30 mouse cellular contexts compared by ENCODE assay signal in the genomic region with DNA sequence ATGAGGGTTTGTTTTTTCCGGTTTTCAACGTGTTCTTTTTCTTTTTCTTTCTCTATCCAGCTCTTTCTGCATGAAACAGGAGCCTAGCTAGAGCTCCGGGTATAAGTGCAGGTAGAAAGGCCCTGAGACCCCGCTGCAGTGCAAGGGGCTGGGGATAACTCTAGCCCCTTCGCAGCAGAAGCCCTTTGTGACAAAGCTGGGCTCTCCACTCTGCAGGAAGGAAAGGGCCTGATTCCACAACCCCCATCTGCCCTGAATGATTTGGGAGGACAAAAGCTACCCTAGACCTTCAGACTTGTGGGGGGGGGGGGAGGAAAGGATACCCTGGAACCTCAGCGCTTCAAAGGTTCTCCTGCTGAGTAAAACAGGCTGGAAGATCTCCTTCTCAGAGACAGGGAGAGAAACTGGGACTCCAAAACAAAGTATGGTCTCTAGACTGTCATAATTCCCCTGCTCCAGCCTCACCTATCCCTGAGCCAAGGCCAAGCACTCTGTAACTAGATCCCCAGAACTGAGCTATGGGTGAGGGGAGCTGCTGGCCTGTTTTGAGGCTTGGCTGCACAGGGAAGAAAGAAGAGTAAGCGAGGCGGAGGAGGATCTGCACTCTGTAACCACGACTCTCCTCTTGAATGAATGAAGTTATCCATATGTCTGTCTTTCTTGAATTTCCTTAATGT. TPM values are rescaled to one million over a fixed set of nuclear protein-coding genes. Genes with fewer than 3 reads are reported as not detected.
DNase-seq lines count a peak whose midpoint lies in the region; ATAC-seq and TF ChIP-seq lines count a peak whose summit lies in the region.
"Had no signal": no experiment of that assay in that cellular context is flagged by ENCODE, and none has a peak within 500 bp of the region (broad histone marks: within the 10 kb centered on the region; RNA-seq: fewer than 3 reads in every experiment).

No protein-coding gene starts in this region.

- peaks cover 60% of the 10 kb centered on the region for H3K27me3 ChIP-seq in kidney, embryonic 16.5 days (ENCODE audit: insufficient read depth, low read length)
- H3K27me3 ChIP-seq in limb, embryonic 10.5 days (ENCODE audit: low read depth, poor library complexity, severe bottlenecking), result peaks cover 100% of the 10 kb centered on the region
- H3K27me3 ChIP-seq in limb, embryonic 14.5 days (ENCODE audit: control insufficient read depth, insufficient read depth, low read length), result peaks cover 30% of the 10 kb centered on the region; the same call in 1 of the 2 replicates

- TF ChIP-seq POLR2A in limb, embryonic 14.5 days (IDR thresholded peaks at IDR 0.05; ENCODE audit: borderline replicate concordance, extremely low read depth, insufficient read depth, insufficient read length), result no peak

- peaks cover 56% of the 10 kb centered on the region for H3K4me1 ChIP-seq in kidney, embryonic 16.5 days (ENCODE audit: insufficient read depth, low read length)
- H3K4me1 ChIP-seq in limb, embryonic 10.5 days, result peaks cover 99% of the 10 kb centered on the region
- H3K4me1 ChIP-seq in limb, embryonic 14.5 days (ENCODE audit: control insufficient read depth, insufficient read depth, low read length), result peaks cover 17% of the 10 kb centered on the region

- H3K27ac ChIP-seq in kidney, embryonic 16.5 days (ENCODE audit: low read length), result peak overlapping the region; percentile 63
- H3K27ac ChIP-seq in limb, embryonic 10.5 days, result peak overlapping the region; percentile 90
- H3K27ac ChIP-seq in limb, embryonic 14.5 days (replicated peaks; ENCODE audit: low read depth, low read length), result peak overlapping the region; percentile 97
- H3K27ac ChIP-seq: hindbrain, embryonic 15.5 days; liver, embryonic 13.5 days; midbrain, embryonic 13.5 days; stomach, embryonic 15.5 days had no signal

- peak; percentile 35 for ATAC-seq in kidney, embryonic 16.5 days (ENCODE audit: low FRiP score, low TSS enrichment)
- ATAC-seq in limb, embryonic 14.5 days (ENCODE audit: low FRiP score, low read depth), result no peak
- ATAC-seq: forebrain, embryonic 14.5 days; intestine, embryonic 16.5 days; midbrain, embryonic 13.5 days had no signal

- H3K36me3 ChIP-seq in kidney, embryonic 16.5 days (ENCODE audit: insufficient read depth, low read length), result no peaks in the 10 kb centered on the region
- no peaks in the 10 kb centered on the region for H3K36me3 ChIP-seq in limb, embryonic 10.5 days
- no peaks in the 10 kb centered on the region for H3K36me3 ChIP-seq in limb, embryonic 14.5 days (ENCODE audit: control insufficient read depth, insufficient read depth, low read length)
- H3K36me3 ChIP-seq: hindbrain, embryonic 15.5 days; liver, embryonic 13.5 days; midbrain, embryonic 13.5 days; stomach, embryonic 15.5 days had no signal

- WGBS in kidney, embryonic 16.5 days, result 29% methylated on average over 9 of the region's 9 CpGs
- 5% methylated on average over 9 of the region's 9 CpGs for WGBS in limb, embryonic 10.5 days
- 16% methylated on average over 9 of the region's 9 CpGs for WGBS in limb, embryonic 14.5 days

- peak; percentile 74 for DNase-seq in heart, adult 11 months
- DNase-seq in heart, adult 8-10 months (ENCODE audit: low spot score), result no peak
- DNase-seq in kidney, adult 9 months, result no peak
- DNase-seq in limb, embryonic 10.5 days (ENCODE audit: low spot score), result peak; percentile 58
- no peak for DNase-seq in limb, embryonic 14.5 days (ENCODE audit: low spot score)
- DNase-seq in layer of hippocampus, postnatal 10 days (ENCODE audit: low spot score in 2 of 2), result no peak
- DNase-seq: adrenal gland, postnatal 25 days; cerebellum, adult 8-10 months; gastrocnemius, postnatal 14 days; heart, adult 18-20 months; kidney, postnatal 36 days; liver, embryonic 13.5 days; lung, adult 2 months; lung, postnatal 14 days; thymus, postnatal 36 days had no signal

- peak overlapping the region; percentile 52; the same call in 1 of the 2 replicates for H3K9ac ChIP-seq in kidney, embryonic 16.5 days (replicated peaks; ENCODE audit: low read length)
- peak overlapping the region; percentile 99 for H3K9ac ChIP-seq in limb, embryonic 14.5 days (ENCODE audit: low read depth, low read length, severe bottlenecking)
- H3K9ac ChIP-seq: hindbrain, embryonic 15.5 days; liver, embryonic 13.5 days; midbrain, embryonic 13.5 days; stomach, embryonic 15.5 days had no signal

- H3K9me3 ChIP-seq in kidney, embryonic 16.5 days (ENCODE audit: low read length), result no peaks in the 10 kb centered on the region
- no peaks in the 10 kb centered on the region for H3K9me3 ChIP-seq in limb, embryonic 10.5 days (replicated peaks)
- H3K9me3 ChIP-seq in limb, embryonic 14.5 days (ENCODE audit: control insufficient read depth, low read length), result no peaks in the 10 kb centered on the region
- H3K9me3 ChIP-seq: hindbrain, embryonic 15.5 days; liver, embryonic 13.5 days; midbrain, embryonic 13.5 days; stomach, embryonic 15.5 days had no signal

- H3K4me3 ChIP-seq in kidney, embryonic 16.5 days (ENCODE audit: low read length), result peak overlapping the region; percentile 28; the same call in 1 of the 2 replicates
- H3K4me3 ChIP-seq in limb, embryonic 10.5 days, result peak overlapping the region; percentile 80
- peak overlapping the region; percentile 74 for H3K4me3 ChIP-seq in limb, embryonic 14.5 days (replicated peaks; ENCODE audit: low read length)
- H3K4me3 ChIP-seq: hindbrain, embryonic 15.5 days; liver, embryonic 13.5 days; midbrain, embryonic 13.5 days; stomach, embryonic 15.5 days had no signal

- H3K4me2 ChIP-seq in kidney, embryonic 16.5 days (replicated peaks; ENCODE audit: low read depth, low read length), result peak overlapping the region; percentile 51
- H3K4me2 ChIP-seq in limb, embryonic 14.5 days (replicated peaks; ENCODE audit: low read depth, low read length, severe bottlenecking), result peak overlapping the region; percentile 96
- H3K4me2 ChIP-seq: hindbrain, embryonic 15.5 days; liver, embryonic 13.5 days; midbrain, embryonic 13.5 days; stomach, embryonic 15.5 days had no signal

RNA-seq across cellular contexts. Expression of gene Hoxd12, which starts 1.7 kb away (rescaled TPM):
- total RNA-seq in heart, adult 8-10 months (2022), result not detected
- 4.5 and 4.7 TPM in 2 replicates for polyA plus RNA-seq in kidney, embryonic 16.5 days (2015; fragmentation: Nextera tagmentation; extraction: Ambion mirVana)
- polyA plus RNA-seq in limb, embryonic 10.5 days (2016; fragmentation: Nextera tagmentation; extraction: Ambion mirVana), result 26.0 and 44.8 TPM in 2 replicates
- polyA plus RNA-seq in limb, embryonic 14.5 days (2012; rRNA removed), result 43.3 and 58.3 TPM in 2 replicates
- 38.4 and 53.0 TPM in 2 replicates for polyA plus RNA-seq in limb, embryonic 14.5 days (2014; fragmentation: Nextera tagmentation; extraction: Ambion mirVana)
- total RNA-seq in layer of hippocampus, postnatal 10 days (2021), result not detected
- total RNA-seq: adrenal gland, postnatal 25 days; ES-E14; gastrocnemius, postnatal 14 days; heart, adult 18-20 months; heart, postnatal 25 days; layer of hippocampus, adult 8-10 months; left cerebral cortex, postnatal 14 days; megakaryocyte, adult 5-6 weeks; neutrophil, adult 5-6 weeks had no signal
- polyA plus RNA-seq: brain, embryonic 14.5 days; embryonic facial prominence, embryonic 14.5 days; forebrain, embryonic 14.5 days; heart, embryonic 14.5 days; hindbrain, embryonic 15.5 days; liver, embryonic 13.5 days; lung, adult 2 months; midbrain, embryonic 13.5 days had no signal

RNA-seq across cellular contexts. Expression of gene Hoxd11, which starts 2.8 kb away (rescaled TPM):
- total RNA-seq in heart, adult 8-10 months (2022), result not detected
- polyA plus RNA-seq in kidney, embryonic 16.5 days (2015; fragmentation: Nextera tagmentation; extraction: Ambion mirVana), result 13.9 and 17.9 TPM in 2 replicates
- polyA plus RNA-seq in limb, embryonic 10.5 days (2016; fragmentation: Nextera tagmentation; extraction: Ambion mirVana), result 31.0 and 34.6 TPM in 2 replicates
- polyA plus RNA-seq in limb, embryonic 14.5 days (2012; rRNA removed), result 40.0 and 60.8 TPM in 2 replicates
- 21.4 and 30.0 TPM in 2 replicates for polyA plus RNA-seq in limb, embryonic 14.5 days (2014; fragmentation: Nextera tagmentation; extraction: Ambion mirVana)
- not detected for total RNA-seq in layer of hippocampus, postnatal 10 days (2021)
- total RNA-seq: adrenal gland, postnatal 25 days; heart, adult 18-20 months; heart, postnatal 25 days; layer of hippocampus, adult 8-10 months; left cerebral cortex, postnatal 14 days; megakaryocyte, adult 5-6 weeks; neutrophil, adult 5-6 weeks had no signal
- polyA plus RNA-seq: brain, embryonic 14.5 days; embryonic facial prominence, embryonic 14.5 days; forebrain, embryonic 14.5 days; heart, embryonic 14.5 days; hindbrain, embryonic 15.5 days; liver, embryonic 13.5 days; lung, adult 2 months; midbrain, embryonic 13.5 days had no signal

RNA-seq across cellular contexts. Expression of gene Hoxd13, which starts 8.4 kb away (rescaled TPM):
- not detected for total RNA-seq in heart, adult 8-10 months (2022)
- 0.24 and 0.36 TPM in 2 replicates for polyA plus RNA-seq in kidney, embryonic 16.5 days (2015; fragmentation: Nextera tagmentation; extraction: Ambion mirVana)
- 9.3 and 17.8 TPM in 2 replicates for polyA plus RNA-seq in limb, embryonic 10.5 days (2016; fragmentation: Nextera tagmentation; extraction: Ambion mirVana)
- polyA plus RNA-seq in limb, embryonic 14.5 days (2012; rRNA removed), result 109 and 150 TPM in 2 replicates
- polyA plus RNA-seq in limb, embryonic 14.5 days (2014; fragmentation: Nextera tagmentation; extraction: Ambion mirVana), result 54.6 and 70.5 TPM in 2 replicates
- not detected for total RNA-seq in layer of hippocampus, postnatal 10 days (2021)
- total RNA-seq: adrenal gland, postnatal 25 days; gastrocnemius, postnatal 14 days; heart, adult 18-20 months; heart, postnatal 25 days; layer of hippocampus, adult 8-10 months; left cerebral cortex, postnatal 14 days; megakaryocyte, adult 5-6 weeks; neutrophil, adult 5-6 weeks had no signal
- polyA plus RNA-seq: embryonic facial prominence, embryonic 14.5 days; forebrain, embryonic 14.5 days; heart, embryonic 14.5 days; hindbrain, embryonic 15.5 days; liver, embryonic 13.5 days; midbrain, embryonic 13.5 days; stomach, embryonic 15.5 days had no signal

RNA-seq across cellular contexts. Expression of gene Hoxd10, which starts 15.2 kb away (rescaled TPM):
- total RNA-seq in heart, adult 8-10 months (2022), result under 1 TPM in 1 of 4 experiments, not detected in 3; 0.12 TPM
- polyA plus RNA-seq in kidney, embryonic 16.5 days (2015; fragmentation: Nextera tagmentation; extraction: Ambion mirVana), result 33.5 and 38.5 TPM in 2 replicates
- 51.1 and 68.0 TPM in 2 replicates for polyA plus RNA-seq in limb, embryonic 10.5 days (2016; fragmentation: Nextera tagmentation; extraction: Ambion mirVana)
- polyA plus RNA-seq in limb, embryonic 14.5 days (2012; rRNA removed), result 37.9 and 39.4 TPM in 2 replicates
- 18.3 and 26.1 TPM in 2 replicates for polyA plus RNA-seq in limb, embryonic 14.5 days (2014; fragmentation: Nextera tagmentation; extraction: Ambion mirVana)
- not detected for total RNA-seq in layer of hippocampus, postnatal 10 days (2021)
- total RNA-seq: adrenal gland, postnatal 25 days; heart, adult 18-20 months; heart, postnatal 25 days; layer of hippocampus, adult 8-10 months; left cerebral cortex, postnatal 14 days; megakaryocyte, adult 5-6 weeks; neutrophil, adult 5-6 weeks had no signal
- polyA plus RNA-seq: forebrain, embryonic 14.5 days; heart, embryonic 14.5 days; hindbrain, embryonic 15.5 days; liver, embryonic 13.5 days; lung, adult 2 months; midbrain, embryonic 13.5 days had no signal

RNA-seq across cellular contexts. Expression of gene Evx2, which starts 17.2 kb away (rescaled TPM):
- total RNA-seq in heart, adult 8-10 months (2022), result not detected
- not detected in 2 replicates for polyA plus RNA-seq in kidney, embryonic 16.5 days (2015; fragmentation: Nextera tagmentation; extraction: Ambion mirVana)
- 0.84 TPM in 1 of 2 replicates, not detected in the other for polyA plus RNA-seq in limb, embryonic 10.5 days (2016; fragmentation: Nextera tagmentation; extraction: Ambion mirVana)
- polyA plus RNA-seq in limb, embryonic 14.5 days (2012; rRNA removed), result 8.9 and 15.2 TPM in 2 replicates
- polyA plus RNA-seq in limb, embryonic 14.5 days (2014; fragmentation: Nextera tagmentation; extraction: Ambion mirVana), result 2.3 and 3.4 TPM in 2 replicates
- not detected for total RNA-seq in layer of hippocampus, postnatal 10 days (2021)
- total RNA-seq: adrenal gland, postnatal 25 days; ES-E14; gastrocnemius, postnatal 14 days; heart, adult 18-20 months; heart, postnatal 25 days; layer of hippocampus, adult 8-10 months; left cerebral cortex, postnatal 14 days; megakaryocyte, adult 5-6 weeks; neutrophil, adult 5-6 weeks had no signal
- polyA plus RNA-seq: embryonic facial prominence, embryonic 14.5 days; forebrain, embryonic 14.5 days; heart, embryonic 14.5 days; liver, embryonic 13.5 days; lung, adult 2 months; stomach, embryonic 15.5 days had no signal

Comparison
In these comparisons a context has a peak if more than half of its experiments do, and no peak if none do; other contexts are left out.
1. DNase-seq: peak in heart, adult 11 months (single experiment) and limb, embryonic 10.5 days (single experiment); none in heart, adult 8-10 months (single experiment), kidney, adult 9 months (single experiment), limb, embryonic 14.5 days (single experiment) and layer of hippocampus, postnatal 10 days (0 of 2).
2. H3K4me3 ChIP-seq: peak in every context shown above with its lines; median percentile 80 in limb, embryonic 10.5 days; 74 in limb, embryonic 14.5 days; 28 in kidney, embryonic 16.5 days.
3. Peak in every context shown above with its lines, with median percentiles within 50 percentile points of each other: H3K27ac ChIP-seq.